Mouse (Mus musculus): ENCODE results near the gene Rps7. TPM values are rescaled to one million over a fixed set of nuclear protein-coding genes. Genes with fewer than 3 reads are reported as not detected.

The Rps7 gene
- polyA plus RNA-seq (2012; rRNA removed), result 212 and 286 TPM in 2 replicates

GRCm38 (mm10) chr12:28635535-28636476 is at the start of gene Rps7:
Gene Rps7 (minus strand): TSS chr12:28635953.
- peaks cover 2% of the 10 kb centered on the region for H3K36me3 ChIP-seq (ENCODE audit: control insufficient read depth, insufficient read depth, low read length)
- WGBS, result 4% methylated on average over 69 of the region's 69 CpGs
- TF ChIP-seq CTCF (conservative IDR thresholded peaks at IDR 0.05; ENCODE audit: insufficient read depth, insufficient read length, low read depth, low read length) (no peak), POLR2A (IDR thresholded peaks at IDR 0.05; ENCODE audit: low read depth, low read length) (peak; percentile 77)
- DNase-seq, result peak; percentile 96
- H3K27ac ChIP-seq (ENCODE audit: insufficient read depth, low read depth, low read length), result peak within 1 kb of the TSS; percentile 72
- peak within 1 kb of the TSS; percentile 87 for H3K4me3 ChIP-seq (ENCODE audit: insufficient read depth, low read depth, low read length)
- H3K27me3 ChIP-seq (replicated peaks; ENCODE audit: control insufficient read depth, insufficient read depth, low read length), result no peaks in the 10 kb centered on the region
- peaks cover 6% of the 10 kb centered on the region; the same call in 1 of the 2 replicates for H3K4me1 ChIP-seq (ENCODE audit: control insufficient read depth, insufficient read depth, low read length)

GRCm38 (mm10) chr12:28684674-28685073 is 48.9 kb upstream of the Rps7 start:
- 91% methylated on average over 1 of the region's 1 CpGs for WGBS
- no peaks in the 10 kb centered on the region for H3K27me3 ChIP-seq (replicated peaks; ENCODE audit: control insufficient read depth, insufficient read depth, low read length)
- TF ChIP-seq POLR2A (IDR thresholded peaks at IDR 0.05; ENCODE audit: low read depth, low read length) (no peak), CTCF (conservative IDR thresholded peaks at IDR 0.05; ENCODE audit: insufficient read depth, insufficient read length, low read depth, low read length) (no peak)
- H3K27ac ChIP-seq (ENCODE audit: insufficient read depth, low read depth, low read length), result no peak overlapping the region
- no peak for DNase-seq
- no peak overlapping the region for H3K4me3 ChIP-seq (ENCODE audit: insufficient read depth, low read depth, low read length)
- no peaks in the 10 kb centered on the region for H3K36me3 ChIP-seq (ENCODE audit: control insufficient read depth, insufficient read depth, low read length)
- H3K4me1 ChIP-seq (ENCODE audit: control insufficient read depth, insufficient read depth, low read length), result no peaks in the 10 kb centered on the region

GRCm38 (mm10) chr12:28675925-28676209 is 40.1 kb upstream of the Rps7 start:
- TF ChIP-seq POLR2A (IDR thresholded peaks at IDR 0.05; ENCODE audit: low read depth, low read length) (no peak), CTCF (conservative IDR thresholded peaks at IDR 0.05; ENCODE audit: insufficient read depth, insufficient read length, low read depth, low read length) (no peak)
- H3K4me1 ChIP-seq (ENCODE audit: control insufficient read depth, insufficient read depth, low read length), result peaks cover 5% of the 10 kb centered on the region; the same call in 1 of the 2 replicates
- H3K4me3 ChIP-seq (ENCODE audit: insufficient read depth, low read depth, low read length), result peak overlapping the region; percentile 68
- no peaks in the 10 kb centered on the region for H3K36me3 ChIP-seq (ENCODE audit: control insufficient read depth, insufficient read depth, low read length)
- H3K27me3 ChIP-seq (replicated peaks; ENCODE audit: control insufficient read depth, insufficient read depth, low read length), result no peaks in the 10 kb centered on the region
- WGBS, result 52% methylated on average over 5 of the region's 5 CpGs
- DNase-seq, result no peak
- peak overlapping the region; percentile 53 for H3K27ac ChIP-seq (ENCODE audit: insufficient read depth, low read depth, low read length)

- no peaks in the 10 kb centered on the region for H3K27me3 ChIP-seq (replicated peaks; ENCODE audit: control insufficient read depth, insufficient read depth, low read length)
- peak within 1 kb of the TSS; percentile 68 for H3K4me3 ChIP-seq (ENCODE audit: insufficient read depth, low read depth, low read length)
- DNase-seq, result peak; percentile 92
- no peaks in the 10 kb centered on the region for H3K36me3 ChIP-seq (ENCODE audit: control insufficient read depth, insufficient read depth, low read length)
- peaks cover 5% of the 10 kb centered on the region; the same call in 1 of the 2 replicates for H3K4me1 ChIP-seq (ENCODE audit: control insufficient read depth, insufficient read depth, low read length)
- H3K27ac ChIP-seq (ENCODE audit: insufficient read depth, low read depth, low read length), result peak within 1 kb of the TSS; percentile 70
- TF ChIP-seq POLR2A (IDR thresholded peaks at IDR 0.05; ENCODE audit: low read depth, low read length), result peak; percentile 25
- no peak for TF ChIP-seq CTCF (conservative IDR thresholded peaks at IDR 0.05; ENCODE audit: insufficient read depth, insufficient read length, low read depth, low read length)
- 1% methylated on average over 53 of the region's 53 CpGs for WGBS
Observed at GRCm38 (mm10) chr12:28675121-28675924, 39.6 kb upstream of the Rps7 start, which contains the start of gene Adi1. Gene Adi1 (plus strand): TSS chr12:28675231.

GRCm38 (mm10) chr12:28674038-28674720 is 38.4 kb upstream of the Rps7 start:
- Histone ChIP-seq H3K4me1 (ENCODE audit: control insufficient read depth, insufficient read depth, low read length) (peaks cover 5% of the 10 kb centered on the region; the same call in 1 of the 2 replicates), H3K4me3 (ENCODE audit: insufficient read depth, low read depth, low read length) (no peak overlapping the region), H3K36me3 (ENCODE audit: control insufficient read depth, insufficient read depth, low read length) (no peaks in the 10 kb centered on the region), H3K27me3 (replicated peaks; ENCODE audit: control insufficient read depth, insufficient read depth, low read length) (no peaks in the 10 kb centered on the region), H3K27ac (ENCODE audit: insufficient read depth, low read depth, low read length) (no peak overlapping the region)
- DNase-seq, result no peak
- TF ChIP-seq POLR2A (IDR thresholded peaks at IDR 0.05; ENCODE audit: low read depth, low read length) (no peak), CTCF (conservative IDR thresholded peaks at IDR 0.05; ENCODE audit: insufficient read depth, insufficient read length, low read depth, low read length) (no peak)
- WGBS, result 82% methylated on average over 10 of the region's 10 CpGs

DNA sequence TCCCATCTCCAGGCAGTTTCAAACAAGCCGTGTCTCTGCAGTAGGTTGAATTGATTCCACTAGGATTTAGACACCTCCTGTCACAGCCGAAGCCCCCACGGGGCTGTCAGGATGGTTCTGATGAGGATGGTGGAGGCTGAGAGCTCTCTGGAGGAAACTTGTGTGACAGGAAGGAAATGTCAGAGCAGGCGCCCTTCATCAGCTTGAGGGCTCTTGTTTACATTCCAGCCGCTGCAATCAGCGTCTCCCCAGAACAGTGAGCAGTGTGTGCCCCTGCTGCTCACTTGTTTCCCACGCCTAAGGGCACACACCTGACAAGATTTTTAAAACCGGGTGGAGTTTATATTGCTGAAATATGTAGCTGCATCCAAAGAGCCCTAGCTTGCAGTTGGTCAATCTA is 31.5 kb upstream of the Rps7 start:
- no peak for DNase-seq
- TF ChIP-seq POLR2A (IDR thresholded peaks at IDR 0.05; ENCODE audit: low read depth, low read length), result no peak
- no peak for TF ChIP-seq CTCF (conservative IDR thresholded peaks at IDR 0.05; ENCODE audit: insufficient read depth, insufficient read length, low read depth, low read length)
- H3K4me3 ChIP-seq (ENCODE audit: insufficient read depth, low read depth, low read length), result no peak overlapping the region
- H3K27ac ChIP-seq (ENCODE audit: insufficient read depth, low read depth, low read length), result no peak overlapping the region
- no peaks in the 10 kb centered on the region for H3K27me3 ChIP-seq (replicated peaks; ENCODE audit: control insufficient read depth, insufficient read depth, low read length)
- no peaks in the 10 kb centered on the region for H3K36me3 ChIP-seq (ENCODE audit: control insufficient read depth, insufficient read depth, low read length)
- 37% methylated on average over 8 of the region's 8 CpGs for WGBS
- no peaks in the 10 kb centered on the region; the same call in 1 of the 2 replicates for H3K4me1 ChIP-seq (ENCODE audit: control insufficient read depth, insufficient read depth, low read length)

All from kidney, adult 2 months (tissue).